Mouse (Mus musculus) liver, adult 2 months (tissue): Measurements from ENCODE around the gene Flywch2.

Source experiments
- CTCF ChIP-seq: fragments of 200-500 bp; IDR thresholded peaks from 2 replicates; pipeline ENCODE4 v1.5.1; 2011; ENCODE audit warnings: low read depth, low read length, control low read depth
- POLR2A ChIP-seq: fragments of 200-500 bp; IDR thresholded peaks from 2 replicates; pipeline ENCODE4 v1.6.1; 2011; ENCODE audit warnings: low read length, control low read depth; ENCODE audit not compliant: insufficient read depth; ENCODE audit errors: extremely low read depth

GRCm38 (mm10) chr17:23831201-23831600 is 45.3 kb upstream of the Flywch2 start:
- TF ChIP-seq POLR2A = no peak
- no peak for TF ChIP-seq CTCF
